25 mouse cellular contexts compared by ENCODE assay signal in genomic region chr6:15486909-15487308, GRCm38 (mm10).
"Had no signal": no experiment of that assay in that cellular context is flagged by ENCODE, and none has a peak within 500 bp of the region (broad histone marks: within the 10 kb centered on the region; RNA-seq: fewer than 3 reads in every experiment).

No protein-coding gene starts in this region.

- H3K4me2 ChIP-seq: heart, embryonic 13.5 days; heart, embryonic 15.5 days; hindbrain, embryonic 13.5 days; hindbrain, embryonic 15.5 days; kidney, embryonic 15.5 days; limb, embryonic 13.5 days; limb, embryonic 15.5 days had no signal

- ATAC-seq: hindbrain, postnatal 0 days; intestine, embryonic 16.5 days had no signal

- H3K36me3 ChIP-seq: heart, embryonic 10.5 days; heart, embryonic 13.5 days; heart, embryonic 15.5 days; hindbrain, embryonic 13.5 days; hindbrain, embryonic 15.5 days; kidney, embryonic 15.5 days; limb, embryonic 13.5 days; limb, embryonic 15.5 days had no signal

- H3K27me3 ChIP-seq: heart, embryonic 13.5 days; heart, embryonic 15.5 days; hindbrain, embryonic 13.5 days; hindbrain, embryonic 15.5 days; kidney, embryonic 15.5 days; limb, embryonic 13.5 days; limb, embryonic 15.5 days had no signal

- H3K27ac ChIP-seq: gastrocnemius, adult 2 months; heart, embryonic 10.5 days; heart, embryonic 13.5 days; heart, embryonic 15.5 days; hindbrain, embryonic 13.5 days; hindbrain, embryonic 15.5 days; hindbrain, postnatal 0 days; kidney, embryonic 15.5 days; kidney, postnatal 0 days; layer of hippocampus, adult 2 months; left cerebral cortex, adult 2 months; limb, embryonic 13.5 days; limb, embryonic 15.5 days had no signal

- H3K4me1 ChIP-seq: heart, embryonic 10.5 days; heart, embryonic 13.5 days; heart, embryonic 15.5 days; hindbrain, embryonic 13.5 days; hindbrain, embryonic 15.5 days; kidney, embryonic 15.5 days; limb, embryonic 13.5 days; limb, embryonic 15.5 days had no signal

- H3K9ac ChIP-seq: heart, embryonic 13.5 days; heart, embryonic 15.5 days; hindbrain, embryonic 13.5 days; hindbrain, embryonic 15.5 days; kidney, embryonic 15.5 days; limb, embryonic 13.5 days; limb, embryonic 15.5 days had no signal

- DNase-seq: gastrocnemius, adult 2 months; gastrocnemius, postnatal 10 days; gastrocnemius, postnatal 25 days; heart, adult 18-20 months; heart, postnatal 14 days; heart, postnatal 36 days; kidney, adult 11 months; kidney, adult 2 months; kidney, adult 9 months; kidney, postnatal 14 days; kidney, postnatal 4 days; left cerebral cortex, postnatal 4 days had no signal

- H3K9me3 ChIP-seq: heart, embryonic 10.5 days; heart, embryonic 13.5 days; heart, embryonic 15.5 days; hindbrain, embryonic 13.5 days; hindbrain, embryonic 15.5 days; kidney, embryonic 15.5 days; limb, embryonic 13.5 days; limb, embryonic 15.5 days had no signal

- H3K4me3 ChIP-seq: gastrocnemius, adult 2 months; heart, embryonic 10.5 days; heart, embryonic 13.5 days; heart, embryonic 15.5 days; hindbrain, embryonic 13.5 days; hindbrain, embryonic 15.5 days; kidney, embryonic 15.5 days; layer of hippocampus, adult 2 months; left cerebral cortex, adult 2 months; limb, embryonic 13.5 days; limb, embryonic 15.5 days had no signal
